Mouse (Mus musculus): ENCODE data around the gene Fam71e1.

DNA sequence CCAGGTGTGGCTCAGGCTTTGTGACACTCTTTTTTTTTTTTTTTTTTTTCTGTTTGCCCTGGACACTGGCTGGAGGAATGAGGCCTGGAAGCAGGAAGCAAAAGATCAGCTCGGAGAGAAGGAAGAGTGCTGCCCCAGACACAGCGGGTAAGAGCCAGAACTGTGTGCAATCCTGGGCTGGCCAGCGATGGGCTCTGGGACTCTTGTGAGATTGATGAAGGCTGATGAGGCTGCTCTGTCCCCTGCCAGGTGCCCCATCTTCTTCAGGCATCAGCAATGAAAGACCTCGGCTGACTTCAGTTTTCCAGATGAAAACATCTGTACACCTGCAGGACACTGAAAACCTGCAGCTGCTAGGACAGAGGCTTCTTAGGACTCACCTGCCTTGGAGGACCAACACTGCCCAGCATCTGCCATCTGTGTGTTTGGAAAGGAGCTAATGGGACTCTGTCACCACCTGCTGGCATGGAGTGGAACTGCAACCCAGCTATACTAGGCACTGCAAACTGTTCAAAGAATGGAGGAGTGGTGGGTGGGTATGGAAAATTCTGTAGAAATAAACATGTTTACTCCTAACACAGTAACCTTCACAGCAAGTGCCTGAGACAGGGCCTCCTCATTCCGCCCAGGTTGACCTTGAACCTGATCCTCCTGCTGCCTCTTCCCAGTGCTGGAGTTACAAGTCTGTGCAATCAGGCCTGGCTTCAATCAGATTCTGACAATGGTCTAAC is 11.4 kb upstream of the Fam71e1 start:
- TF ChIP-seq CTCF (IDR thresholded peaks at IDR 0.05) (peak; percentile 99), EP300 (IDR thresholded peaks at IDR 0.05) (no peak)

Data from lung, postnatal 0 days (tissue).